Mouse (Mus musculus) thymus, adult 18-20 months (tissue): ENCODE data around the gene Sdhd.

Source experiments
- DNase-seq, 2 experiments: peaks; one replicate each; pipeline ENCODE4 v3.0.0; 2022; ENCODE audit warnings: mixed read lengths in 2 of 2

Sdhd gene

GRCm38 (mm10) chr9:50585145-50585818 lies 18.3 kb downstream of the Sdhd start:
- no peak for DNase-seq

- DNase-seq, result no peak
Observed at GRCm38 (mm10) chr9:50580370-50580769, 23.2 kb downstream of the Sdhd start.

GRCm38 (mm10) chr9:50569599-50570525 lies 33.8 kb downstream of the Sdhd start:
- DNase-seq, result no peak

- no peak for DNase-seq
Observed at GRCm38 (mm10) chr9:50567881-50568280, 35.7 kb downstream of the Sdhd start.

GRCm38 (mm10) chr9:50567372-50567771 lies 36.2 kb downstream of the Sdhd start:
- no peak for DNase-seq

- DNase-seq, result no peak
Observed at GRCm38 (mm10) chr9:50565940-50566339, 37.7 kb downstream of the Sdhd start.

GRCm38 (mm10) chr9:50565173-50565572 lies 38.4 kb downstream of the Sdhd start:
- DNase-seq, result no peak

GRCm38 (mm10) chr9:50561918-50562360 lies 41.7 kb downstream of the Sdhd start:
- no peak for DNase-seq

- DNase-seq, result no peak
Observed at GRCm38 (mm10) chr9:50561145-50561917, 42.3 kb downstream of the Sdhd start, which contains the start of gene Tex12. Gene Tex12 (minus strand): TSS chr9:50561325.

- DNase-seq, result no peak
Observed at GRCm38 (mm10) chr9:50555094-50555446, 48.5 kb downstream of the Sdhd start, which contains the start of gene Bco2. Gene Bco2 (minus strand): TSS chr9:50555181.

GRCm38 (mm10) chr9:50554241-50555093 lies 49.1 kb downstream of the Sdhd start, which contains the start of gene Il18:
Gene Il18 (plus strand): TSS chr9:50554827.
- DNase-seq, result peak in 1 of 2 experiments; percentile 22

GRCm38 (mm10) chr9:50553547-50553946 lies 50.1 kb downstream of the Sdhd start:
- DNase-seq, result no peak

GRCm38 (mm10) chr9:50552206-50552605 lies 51.4 kb downstream of the Sdhd start:
- DNase-seq, result no peak

GRCm38 (mm10) chr9:50548936-50549335 lies 54.7 kb downstream of the Sdhd start:
- no peak for DNase-seq

GRCm38 (mm10) chr9:50547859-50548478 lies 55.6 kb downstream of the Sdhd start:
- DNase-seq, result peak in 1 of 2 experiments; percentile 38
